Mouse (Mus musculus): ENCODE data around the gene Cers6. TPM values are rescaled to one million over a fixed set of nuclear protein-coding genes. Genes with fewer than 3 reads are reported as not detected.

Gene Cers6
- polyA plus RNA-seq, 1 experiment from 2014 or later = 21.5 TPM

DNA sequence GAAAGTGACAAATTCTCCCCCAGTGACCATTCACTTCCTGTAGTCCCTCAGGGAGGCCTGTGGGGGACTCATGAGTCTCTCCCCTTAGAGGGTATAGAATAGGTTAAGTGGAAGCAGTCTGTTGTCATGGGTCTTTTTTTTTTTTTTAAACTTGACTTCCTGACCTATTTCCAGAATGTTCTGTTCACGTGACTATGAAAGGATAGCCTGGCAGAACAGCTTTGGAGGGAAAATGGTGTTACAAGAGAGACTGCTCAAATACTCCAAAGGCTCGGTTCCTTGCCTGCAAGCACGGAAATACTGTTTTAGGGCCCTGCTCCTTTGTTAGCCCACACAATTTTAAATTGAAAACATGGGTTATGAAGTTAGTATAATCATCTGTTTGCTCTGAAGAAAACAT, 121.7 kb downstream of the Cers6 start:
- no peak overlapping the region for H3K4me3 ChIP-seq (ENCODE audit: low read depth, low read length)
- no peak for ATAC-seq
- 85% methylated on average over 3 of the region's 3 CpGs for WGBS
- no peaks in the 10 kb centered on the region for H3K36me3 ChIP-seq (ENCODE audit: control insufficient read depth, insufficient read depth)
- H3K4me2 ChIP-seq (replicated peaks; ENCODE audit: low read depth) = no peak overlapping the region
- H3K27me3 ChIP-seq (replicated peaks; ENCODE audit: control insufficient read depth, insufficient read depth, low read length) = no peaks in the 10 kb centered on the region
- no peaks in the 10 kb centered on the region for H3K4me1 ChIP-seq (replicated peaks; ENCODE audit: control insufficient read depth, insufficient read depth, low read length)
- no peak overlapping the region for H3K9ac ChIP-seq (ENCODE audit: low read depth, low read length)
- H3K27ac ChIP-seq (ENCODE audit: low read depth, low read length) = no peak overlapping the region
- no peak for TF ChIP-seq CTCF (IDR thresholded peaks at IDR 0.05; ENCODE audit: low read depth)
- H3K9me3 ChIP-seq (ENCODE audit: control insufficient read depth) = no peaks in the 10 kb centered on the region

DNA sequence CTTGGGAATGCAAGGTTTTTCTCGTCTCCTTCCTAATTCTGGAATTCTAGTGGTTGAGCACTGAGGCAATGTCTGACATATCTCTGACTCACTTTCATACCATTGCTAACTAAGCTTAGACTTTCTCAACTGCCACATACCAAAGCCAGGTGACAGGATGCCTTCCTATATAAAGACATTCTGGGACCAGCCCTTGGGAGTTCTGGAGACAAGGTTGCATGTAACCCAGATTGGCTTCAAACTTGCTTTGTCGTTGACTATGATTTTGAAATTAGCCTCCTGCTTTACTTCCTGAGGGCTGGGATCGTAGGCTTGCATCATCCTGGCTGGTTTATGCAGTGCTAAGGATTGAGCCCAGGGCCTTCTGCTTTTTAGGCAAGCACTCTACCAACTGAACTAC, 122.2 kb downstream of the Cers6 start:
- no peaks in the 10 kb centered on the region for H3K27me3 ChIP-seq (replicated peaks; ENCODE audit: control insufficient read depth, insufficient read depth, low read length)
- 73% methylated on average over 3 of the region's 3 CpGs for WGBS
- no peak for TF ChIP-seq CTCF (IDR thresholded peaks at IDR 0.05; ENCODE audit: low read depth)
- no peak overlapping the region for H3K27ac ChIP-seq (ENCODE audit: low read depth, low read length)
- H3K36me3 ChIP-seq (ENCODE audit: control insufficient read depth, insufficient read depth) = no peaks in the 10 kb centered on the region
- H3K4me2 ChIP-seq (replicated peaks; ENCODE audit: low read depth) = no peak overlapping the region
- ATAC-seq = no peak
- H3K4me3 ChIP-seq (ENCODE audit: low read depth, low read length) = no peak overlapping the region
- no peak overlapping the region for H3K9ac ChIP-seq (ENCODE audit: low read depth, low read length)
- no peaks in the 10 kb centered on the region for H3K9me3 ChIP-seq (ENCODE audit: control insufficient read depth)
- H3K4me1 ChIP-seq (replicated peaks; ENCODE audit: control insufficient read depth, insufficient read depth, low read length) = no peaks in the 10 kb centered on the region

DNA sequence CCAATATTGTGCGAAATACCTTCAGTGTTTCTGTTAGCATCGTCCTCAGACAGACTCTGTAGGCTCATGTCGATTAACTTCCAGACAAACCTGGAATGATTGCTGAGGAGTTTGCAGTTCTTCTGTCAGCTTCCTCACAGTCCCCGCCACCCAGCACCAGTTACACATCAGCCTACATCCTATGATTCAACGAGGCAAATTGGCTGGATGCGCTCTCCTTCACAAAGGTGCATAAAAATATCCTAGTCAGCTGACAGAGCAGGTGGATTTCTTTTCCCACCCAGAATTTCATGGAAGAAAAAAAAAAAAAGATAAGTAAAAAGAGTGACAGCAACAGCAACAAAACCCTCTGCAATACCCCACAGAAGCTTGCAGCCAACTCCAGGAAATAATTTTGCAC, 127.9 kb downstream of the Cers6 start:
- Histone ChIP-seq H3K9ac (ENCODE audit: low read depth, low read length) (no peak overlapping the region), H3K27me3 (replicated peaks; ENCODE audit: control insufficient read depth, insufficient read depth, low read length) (no peaks in the 10 kb centered on the region), H3K9me3 (ENCODE audit: control insufficient read depth) (no peaks in the 10 kb centered on the region), H3K4me1 (replicated peaks; ENCODE audit: control insufficient read depth, insufficient read depth, low read length) (no peaks in the 10 kb centered on the region), H3K36me3 (ENCODE audit: control insufficient read depth, insufficient read depth) (no peaks in the 10 kb centered on the region), H3K4me3 (ENCODE audit: low read depth, low read length) (no peak overlapping the region), H3K4me2 (replicated peaks; ENCODE audit: low read depth) (no peak overlapping the region), H3K27ac (ENCODE audit: low read depth, low read length) (no peak overlapping the region)
- ATAC-seq = no peak
- 92% methylated on average over 6 of the region's 6 CpGs for WGBS
- no peak for TF ChIP-seq CTCF (IDR thresholded peaks at IDR 0.05; ENCODE audit: low read depth)

DNA sequence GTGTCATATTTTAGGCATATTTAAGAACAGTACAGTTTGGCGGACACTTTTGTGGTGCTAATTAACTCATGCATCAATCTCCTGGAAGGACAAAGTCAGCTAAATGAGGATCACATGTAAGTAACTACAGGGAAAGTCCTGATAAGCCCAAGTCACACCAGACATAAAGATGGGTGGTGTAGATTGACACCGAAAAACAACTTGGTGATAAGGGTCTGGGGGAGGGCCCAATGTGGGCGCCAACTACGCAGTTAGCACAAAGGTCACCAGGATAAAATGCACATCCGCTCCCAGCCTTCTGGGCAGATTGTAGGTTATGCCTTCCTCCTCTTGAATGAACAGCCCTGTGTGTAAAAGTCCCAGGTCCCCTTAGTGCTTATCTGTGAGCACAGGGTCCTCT, 131.4 kb downstream of the Cers6 start:
- no peaks in the 10 kb centered on the region for H3K27me3 ChIP-seq (replicated peaks; ENCODE audit: control insufficient read depth, insufficient read depth, low read length)
- H3K4me1 ChIP-seq (replicated peaks; ENCODE audit: control insufficient read depth, insufficient read depth, low read length) = no peaks in the 10 kb centered on the region
- peak overlapping the region; percentile 46 for H3K27ac ChIP-seq (ENCODE audit: low read depth, low read length)
- TF ChIP-seq CTCF (IDR thresholded peaks at IDR 0.05; ENCODE audit: low read depth) = no peak
- no peak overlapping the region for H3K4me3 ChIP-seq (ENCODE audit: low read depth, low read length)
- whole genome bisulfite sequencing = 50% methylated on average over 5 of the region's 5 CpGs
- H3K4me2 ChIP-seq (replicated peaks; ENCODE audit: low read depth) = no peak overlapping the region
- H3K9me3 ChIP-seq (ENCODE audit: control insufficient read depth) = no peaks in the 10 kb centered on the region
- no peaks in the 10 kb centered on the region for H3K36me3 ChIP-seq (ENCODE audit: control insufficient read depth, insufficient read depth)
- peak; percentile 90 for ATAC-seq
- no peak overlapping the region for H3K9ac ChIP-seq (ENCODE audit: low read depth, low read length)

DNA sequence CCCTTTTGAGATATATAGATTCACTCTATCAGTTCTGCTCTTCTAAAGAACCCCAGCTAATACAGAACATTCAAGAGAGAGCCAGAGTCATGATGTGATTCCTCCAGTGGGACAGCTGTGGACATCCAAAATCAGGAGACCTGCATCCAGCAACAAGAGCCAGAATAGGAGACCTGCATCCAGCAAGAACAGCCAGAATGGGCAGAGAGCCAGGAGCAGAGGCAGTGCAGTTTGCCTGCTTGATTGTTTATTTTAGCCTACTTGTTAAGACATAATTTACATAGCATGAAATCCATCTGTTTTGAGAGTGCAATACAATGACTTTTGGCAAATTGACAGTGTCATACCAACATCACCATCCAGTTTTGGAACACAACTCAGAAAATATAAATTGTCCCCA, 133.2 kb downstream of the Cers6 start:
- Histone ChIP-seq H3K9ac (ENCODE audit: low read depth, low read length) (no peak overlapping the region), H3K4me3 (ENCODE audit: low read depth, low read length) (no peak overlapping the region), H3K36me3 (ENCODE audit: control insufficient read depth, insufficient read depth) (no peaks in the 10 kb centered on the region), H3K4me1 (replicated peaks; ENCODE audit: control insufficient read depth, insufficient read depth, low read length) (no peaks in the 10 kb centered on the region), H3K27me3 (replicated peaks; ENCODE audit: control insufficient read depth, insufficient read depth, low read length) (no peaks in the 10 kb centered on the region), H3K27ac (ENCODE audit: low read depth, low read length) (no peak overlapping the region), H3K4me2 (replicated peaks; ENCODE audit: low read depth) (no peak overlapping the region), H3K9me3 (ENCODE audit: control insufficient read depth) (no peaks in the 10 kb centered on the region)
- ATAC-seq = no peak
- no peak for TF ChIP-seq CTCF (IDR thresholded peaks at IDR 0.05; ENCODE audit: low read depth)

DNA sequence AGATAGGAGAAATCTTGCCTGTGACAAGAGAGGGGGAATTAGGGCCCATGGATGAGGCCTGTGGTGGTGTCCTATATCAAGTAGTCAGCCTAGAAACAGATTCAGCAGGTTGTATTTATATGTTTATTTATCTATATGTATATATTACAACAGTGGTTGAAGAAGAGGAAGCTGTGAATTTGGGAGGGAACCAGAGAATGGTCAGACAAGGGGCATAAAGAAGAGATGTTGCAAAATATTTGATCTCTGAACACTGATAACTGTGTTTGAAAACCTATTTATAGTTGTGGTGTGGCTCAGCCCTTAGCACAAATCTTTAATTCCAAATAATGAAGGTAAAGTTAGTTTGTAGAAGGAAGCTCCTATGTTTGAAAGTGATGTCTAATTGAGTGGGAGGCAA, 134.5 kb downstream of the Cers6 start:
- Histone ChIP-seq H3K4me1 (replicated peaks; ENCODE audit: control insufficient read depth, insufficient read depth, low read length) (no peaks in the 10 kb centered on the region), H3K4me3 (ENCODE audit: low read depth, low read length) (no peak overlapping the region), H3K9me3 (ENCODE audit: control insufficient read depth) (no peaks in the 10 kb centered on the region), H3K9ac (ENCODE audit: low read depth, low read length) (no peak overlapping the region), H3K27ac (ENCODE audit: low read depth, low read length) (no peak overlapping the region), H3K27me3 (replicated peaks; ENCODE audit: control insufficient read depth, insufficient read depth, low read length) (no peaks in the 10 kb centered on the region), H3K36me3 (ENCODE audit: control insufficient read depth, insufficient read depth) (no peaks in the 10 kb centered on the region), H3K4me2 (replicated peaks; ENCODE audit: low read depth) (no peak overlapping the region)
- no peak for TF ChIP-seq CTCF (IDR thresholded peaks at IDR 0.05; ENCODE audit: low read depth)
- ATAC-seq = no peak

DNA sequence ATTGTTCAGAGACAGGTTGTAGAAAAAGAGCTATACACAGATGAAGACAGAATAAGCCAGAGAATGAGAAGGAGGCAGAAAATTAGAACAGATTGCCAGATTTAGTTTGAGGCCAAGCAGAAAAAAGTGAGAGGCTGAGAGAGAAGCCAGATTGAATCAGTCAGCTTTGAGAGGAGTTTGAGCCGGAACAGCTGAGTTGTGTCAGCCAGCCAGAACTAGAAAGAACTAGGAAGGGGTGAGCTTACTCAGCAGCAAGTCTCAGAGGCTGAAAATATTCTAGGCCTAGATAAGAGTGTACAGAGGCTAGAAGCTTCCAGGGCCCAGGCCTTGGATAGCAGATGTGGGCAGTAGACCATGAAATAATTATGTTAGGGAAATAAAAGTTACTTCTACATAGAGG, 135.0 kb downstream of the Cers6 start:
- Histone ChIP-seq H3K27me3 (replicated peaks; ENCODE audit: control insufficient read depth, insufficient read depth, low read length) (no peaks in the 10 kb centered on the region), H3K9ac (ENCODE audit: low read depth, low read length) (no peak overlapping the region), H3K27ac (ENCODE audit: low read depth, low read length) (no peak overlapping the region), H3K4me3 (ENCODE audit: low read depth, low read length) (no peak overlapping the region), H3K4me2 (replicated peaks; ENCODE audit: low read depth) (no peak overlapping the region), H3K36me3 (ENCODE audit: control insufficient read depth, insufficient read depth) (no peaks in the 10 kb centered on the region), H3K4me1 (replicated peaks; ENCODE audit: control insufficient read depth, insufficient read depth, low read length) (no peaks in the 10 kb centered on the region), H3K9me3 (ENCODE audit: control insufficient read depth) (no peaks in the 10 kb centered on the region)
- TF ChIP-seq CTCF (IDR thresholded peaks at IDR 0.05; ENCODE audit: low read depth) = no peak
- ATAC-seq = no peak
- WGBS = 63% methylated on average over 1 of the region's 1 CpGs
